Mouse (Mus musculus) ES-Bruce4 (cell line): ENCODE measurements around the gene Dnajc15. TPM values are rescaled to one million over a fixed set of nuclear protein-coding genes. Genes with fewer than 3 reads are reported as not detected.

ENCODE experiments used
- H3K27ac ChIP-seq: 2 replicates; pipeline ENCODE4 v1.5.1; 2012; ENCODE audit warnings: low read length, inconsistent platforms; ENCODE audit not compliant: insufficient read depth
- H3K27me3 ChIP-seq: 2 replicates; pipeline ENCODE4 v1.6.1; 2012; ENCODE audit warnings: mild to moderate bottlenecking, low read length, inconsistent platforms; ENCODE audit not compliant: control insufficient read depth, poor library complexity, insufficient read depth, severe bottlenecking
- H3K36me3 ChIP-seq: 2 replicates; pipeline ENCODE4 v1.6.1; 2012; ENCODE audit warnings: inconsistent platforms, mild to moderate bottlenecking, low read length, moderate library complexity; ENCODE audit not compliant: control insufficient read depth, poor library complexity, insufficient read depth, severe bottlenecking
- H3K4me1 ChIP-seq: one replicate; pipeline ENCODE4 v1.8.1; 2011; ENCODE audit warnings: low read length; ENCODE audit not compliant: control insufficient read depth, insufficient read depth
- H3K4me3 ChIP-seq: 2 replicates; pipeline ENCODE4 v1.5.1; 2011; ENCODE audit warnings: low read depth, mild to moderate bottlenecking, low read length
- H3K9ac ChIP-seq: 2 replicates; pipeline ENCODE4 v1.6.1; 2012; ENCODE audit warnings: low read depth, mild to moderate bottlenecking, inconsistent platforms; ENCODE audit not compliant: poor library complexity, severe bottlenecking
- H3K9me3 ChIP-seq: replicated peaks from 2 replicates; pipeline ENCODE4 v1.6.1; 2012; ENCODE audit warnings: mild to moderate bottlenecking, low read length, inconsistent platforms; ENCODE audit not compliant: control insufficient read depth, poor library complexity, insufficient read depth, severe bottlenecking
- CTCF ChIP-seq: IDR thresholded peaks from one replicate; pipeline ENCODE4 v1.8.1; 2011; ENCODE audit warnings: low read depth, low read length
- EP300 ChIP-seq: IDR thresholded peaks from 2 replicates; pipeline ENCODE4 v1.6.1; 2011; ENCODE audit warnings: low read depth, low read length; ENCODE audit not compliant: insufficient read depth
- POLR2A ChIP-seq: IDR thresholded peaks from one replicate; pipeline ENCODE4 v1.8.1; 2011; ENCODE audit warnings: low read length; ENCODE audit not compliant: insufficient read depth
- polyA plus RNA-seq: library from polyadenylated mRNA; stranded (reverse); fragments of >200 nt; gene quantifications from 2 replicates; pipeline ENCODE4 v1.2.4, GENCODE M21; 2011; ENCODE audit warnings: low read depth; ENCODE audit not compliant: missing spikeins, insufficient read depth, insufficient read length

The Dnajc15 gene
- polyA plus RNA-seq, 1 experiment: 53.7 TPM

DNA sequence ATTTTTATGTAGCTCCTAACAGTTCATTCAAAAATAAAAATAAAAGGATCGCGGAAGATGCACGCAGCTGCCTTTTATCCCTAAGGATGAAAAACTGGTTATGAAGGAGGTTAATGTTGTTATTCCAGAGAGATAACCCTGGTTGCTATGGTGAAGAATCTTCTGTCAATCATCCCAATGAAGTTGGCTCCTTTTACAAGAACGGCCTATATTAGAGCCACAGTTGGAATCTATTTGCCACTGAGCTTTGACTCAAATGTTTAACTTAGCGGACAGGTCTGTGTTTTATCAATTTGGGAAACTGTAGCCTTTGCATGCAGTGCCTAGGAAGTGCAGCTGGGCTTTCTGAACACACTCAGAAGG is 72.7 kb downstream of the Dnajc15 start:
- Histone ChIP-seq H3K27ac (no peak overlapping the region), H3K4me1 (peaks cover 3% of the 10 kb centered on the region), H3K9me3 (no peaks in the 10 kb centered on the region), H3K36me3 (no peaks in the 10 kb centered on the region), H3K9ac (no peak overlapping the region), H3K4me3 (no peak overlapping the region), H3K27me3 (no peaks in the 10 kb centered on the region)
- no peak for TF ChIP-seq EP300
- no peak for TF ChIP-seq CTCF
- TF ChIP-seq POLR2A: no peak

- H3K36me3 ChIP-seq: no peaks in the 10 kb centered on the region
- no peak overlapping the region for H3K27ac ChIP-seq
- TF ChIP-seq EP300 (no peak), CTCF (no peak), POLR2A (no peak)
- peaks cover 3% of the 10 kb centered on the region for H3K4me1 ChIP-seq
- no peak overlapping the region for H3K9ac ChIP-seq
- no peaks in the 10 kb centered on the region for H3K9me3 ChIP-seq
- H3K4me3 ChIP-seq: no peak overlapping the region
- no peaks in the 10 kb centered on the region for H3K27me3 ChIP-seq
Measured at GRCm38 (mm10) chr14:77801571-77802267, 73.2 kb downstream of the Dnajc15 start.

- H3K9me3 ChIP-seq: no peaks in the 10 kb centered on the region
- no peak overlapping the region for H3K27ac ChIP-seq
- no peak overlapping the region for H3K9ac ChIP-seq
- no peaks in the 10 kb centered on the region for H3K27me3 ChIP-seq
- no peaks in the 10 kb centered on the region for H3K36me3 ChIP-seq
- no peak overlapping the region for H3K4me3 ChIP-seq
- TF ChIP-seq POLR2A (no peak), CTCF (no peak), EP300 (no peak)
- peaks cover 5% of the 10 kb centered on the region for H3K4me1 ChIP-seq
Measured at GRCm38 (mm10) chr14:77796506-77796905, 78.4 kb downstream of the Dnajc15 start.

GRCm38 (mm10) chr14:77795240-77795639 is 79.7 kb downstream of the Dnajc15 start:
- Histone ChIP-seq H3K36me3 (no peaks in the 10 kb centered on the region), H3K27ac (no peak overlapping the region), H3K9ac (no peak overlapping the region), H3K9me3 (no peaks in the 10 kb centered on the region), H3K4me3 (no peak overlapping the region), H3K4me1 (peaks cover 4% of the 10 kb centered on the region), H3K27me3 (no peaks in the 10 kb centered on the region)
- no peak for TF ChIP-seq POLR2A
- TF ChIP-seq CTCF: no peak
- no peak for TF ChIP-seq EP300

GRCm38 (mm10) chr14:77794285-77794949 is 80.5 kb downstream of the Dnajc15 start:
- Histone ChIP-seq H3K9me3 (no peaks in the 10 kb centered on the region), H3K36me3 (no peaks in the 10 kb centered on the region), H3K9ac (no peak overlapping the region), H3K27ac (no peak overlapping the region), H3K27me3 (no peaks in the 10 kb centered on the region), H3K4me3 (no peak overlapping the region), H3K4me1 (peaks cover 2% of the 10 kb centered on the region)
- no peak for TF ChIP-seq CTCF
- TF ChIP-seq EP300: no peak
- no peak for TF ChIP-seq POLR2A

DNA sequence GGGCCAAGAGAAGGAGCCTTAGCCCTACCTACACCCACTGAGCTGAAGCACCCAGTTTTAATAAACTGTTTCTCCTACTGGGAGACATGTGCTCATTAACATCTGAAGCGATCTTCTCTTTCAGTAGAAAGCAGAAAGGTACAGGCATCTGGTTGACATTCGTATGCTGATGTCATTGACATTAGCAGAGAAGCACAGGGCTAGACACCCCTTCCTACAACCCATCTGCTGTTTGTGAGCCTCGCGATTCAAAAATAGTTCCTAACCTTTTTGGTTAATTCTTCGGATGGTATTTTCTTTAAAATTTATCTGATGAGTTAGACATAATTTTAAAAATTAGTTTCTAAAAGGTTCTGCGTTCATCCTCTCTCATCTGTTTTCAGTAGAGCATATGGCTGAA is 81.9 kb downstream of the Dnajc15 start:
- Histone ChIP-seq H3K36me3 (no peaks in the 10 kb centered on the region), H3K9me3 (no peaks in the 10 kb centered on the region)
- TF ChIP-seq POLR2A (no peak), EP300 (no peak), CTCF (no peak)

More for the DNA sequence above, 81.9 kb downstream of the Dnajc15 start:
- no peaks in the 10 kb centered on the region for H3K27me3 ChIP-seq
- no peak overlapping the region for H3K9ac ChIP-seq
- H3K4me3 ChIP-seq: no peak overlapping the region
- H3K4me1 ChIP-seq: peaks cover 2% of the 10 kb centered on the region
- H3K27ac ChIP-seq: no peak overlapping the region
